Mouse (Mus musculus) yolk sac, embryonic 10.5 days (tissue): ENCODE measurements around the gene Noa1.
A peak's percentile ranks its signal among the peaks of the same experiment; 100 is the strongest.

ENCODE experiments used
- DNase-seq: peaks from one replicate; pipeline ENCODE4 v3.0.0-alpha.2; 2017; ENCODE audit warnings: low spot score

Noa1 gene

GRCm38 (mm10) chr5:77289686-77290085 lies 20.2 kb downstream of the Noa1 start:
- DNase-seq: no peak

GRCm38 (mm10) chr5:77287901-77288300 lies 22.0 kb downstream of the Noa1 start:
- no peak for DNase-seq

DNA sequence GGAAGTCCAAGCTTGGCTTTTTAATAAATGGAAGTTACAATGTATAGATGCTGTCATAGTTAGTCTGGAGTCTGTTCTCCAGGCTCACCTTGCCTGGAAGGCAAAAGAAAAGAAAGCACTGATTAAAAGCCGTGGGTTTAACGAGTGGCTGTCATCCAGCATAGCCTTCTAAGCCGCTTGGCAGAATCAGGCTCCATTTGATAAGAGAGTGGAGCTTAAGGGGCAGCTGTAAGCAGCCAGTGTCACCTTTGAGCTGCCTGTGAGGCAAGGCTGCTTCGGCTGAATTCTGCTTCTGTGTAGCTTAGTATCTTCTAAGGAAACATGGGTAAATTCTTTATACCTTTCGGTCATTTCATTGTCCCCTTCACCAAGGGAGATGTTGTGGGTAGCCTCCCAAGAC lies 23.0 kb downstream of the Noa1 start:
- no peak for DNase-seq

GRCm38 (mm10) chr5:77285685-77286084 lies 24.2 kb downstream of the Noa1 start:
- no peak for DNase-seq

- no peak for DNase-seq
Measured at GRCm38 (mm10) chr5:77282242-77282641, 27.6 kb downstream of the Noa1 start.

DNA sequence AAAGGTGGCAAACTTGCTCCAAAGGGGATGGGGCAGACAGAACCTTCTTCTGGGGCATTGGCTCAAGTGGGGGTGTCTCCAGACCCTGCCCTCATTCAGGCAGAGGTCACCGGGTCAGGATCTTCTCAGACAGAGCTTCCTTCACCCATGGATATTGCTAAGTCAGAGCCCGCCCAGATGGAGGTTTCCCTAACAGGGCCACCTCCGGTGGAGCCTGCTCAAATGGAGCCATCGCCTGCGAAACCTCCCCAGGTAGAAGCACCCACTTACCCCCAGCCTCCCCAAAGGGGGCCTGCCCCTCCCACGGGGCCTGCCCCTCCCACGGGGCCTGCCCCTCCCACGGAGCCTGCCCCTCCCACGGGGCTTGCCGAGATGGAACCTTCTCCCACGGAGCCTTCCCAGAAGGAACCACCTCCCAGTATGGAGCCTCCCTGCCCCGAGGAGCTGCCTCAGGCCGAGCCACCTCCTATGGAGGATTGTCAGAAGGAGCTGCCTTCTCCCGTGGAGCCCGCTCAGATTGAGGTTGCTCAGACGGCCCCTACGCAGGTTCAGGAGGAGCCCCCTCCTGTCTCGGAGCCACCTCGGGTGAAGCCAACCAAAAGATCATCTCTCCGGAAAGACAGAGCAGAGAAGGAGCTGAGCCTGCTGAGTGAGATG lies 28.2 kb downstream of the Noa1 start:
- no peak for DNase-seq

DNA sequence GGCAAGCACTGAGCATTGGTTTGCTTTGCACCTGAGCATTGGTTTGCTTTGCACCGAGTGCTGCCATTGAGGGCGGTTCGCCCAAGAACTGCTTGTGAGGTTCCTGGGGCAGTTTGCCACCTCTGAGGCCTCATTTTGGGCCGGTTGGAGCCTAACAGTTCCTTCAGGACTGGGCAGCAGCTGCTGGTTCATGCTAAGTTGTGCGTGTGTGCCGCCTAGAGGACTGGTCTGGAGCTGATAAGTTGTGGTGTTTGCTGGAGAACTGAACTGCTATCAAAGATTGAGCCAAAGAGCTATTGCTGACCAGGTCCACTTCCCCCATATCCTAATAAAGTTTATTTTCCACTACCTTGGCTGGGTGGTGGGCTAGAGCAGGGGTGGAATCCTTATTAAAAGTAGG lies 32.7 kb downstream of the Noa1 start:
- no peak for DNase-seq

GRCm38 (mm10) chr5:77275950-77276349 lies 33.9 kb downstream of the Noa1 start:
- no peak for DNase-seq

DNA sequence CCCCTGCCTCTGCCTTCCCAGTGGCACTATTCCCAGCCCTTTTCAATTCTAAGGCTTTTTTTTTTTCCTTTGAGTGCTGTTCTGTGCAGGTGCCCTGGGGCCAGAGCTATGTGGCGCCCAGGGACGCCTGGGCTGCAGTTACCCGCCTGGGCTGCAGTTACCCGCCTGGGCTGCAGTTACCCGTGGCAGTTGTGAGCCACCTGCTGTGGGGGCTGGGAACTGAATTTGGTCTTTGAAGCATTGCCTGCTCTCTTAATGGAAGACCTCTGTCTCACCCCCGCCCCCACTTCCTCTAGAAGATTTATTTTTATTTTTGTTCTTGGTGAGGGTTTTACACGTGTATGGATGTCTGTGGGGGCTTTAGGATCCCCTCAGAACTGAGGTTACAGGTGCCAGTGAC lies 36.7 kb downstream of the Noa1 start:
- no peak for DNase-seq

DNA sequence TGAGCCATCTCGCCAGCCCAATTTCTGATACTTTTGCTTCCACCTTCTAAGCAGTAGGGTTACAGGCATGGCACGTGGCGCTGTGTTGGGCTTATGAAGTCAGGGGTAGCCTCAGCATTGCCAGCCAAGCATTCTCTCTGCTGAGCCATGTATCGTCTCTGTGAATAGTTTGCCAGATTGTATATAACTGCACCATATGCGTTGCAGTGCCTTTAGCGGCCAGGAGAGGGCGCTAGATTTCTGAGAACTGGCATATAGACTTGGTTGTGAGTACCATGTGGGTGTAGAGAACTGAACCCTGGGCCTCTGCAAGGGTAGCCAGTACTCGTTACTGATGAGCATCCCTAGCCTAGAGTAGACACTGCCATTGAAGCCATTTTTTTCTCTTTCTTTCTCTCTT lies 40.5 kb downstream of the Noa1 start:
- DNase-seq: no peak

- DNase-seq: no peak
Measured at GRCm38 (mm10) chr5:77267957-77268624, 41.8 kb downstream of the Noa1 start.

GRCm38 (mm10) chr5:77267441-77267840 lies 42.4 kb downstream of the Noa1 start:
- DNase-seq: no peak

DNA sequence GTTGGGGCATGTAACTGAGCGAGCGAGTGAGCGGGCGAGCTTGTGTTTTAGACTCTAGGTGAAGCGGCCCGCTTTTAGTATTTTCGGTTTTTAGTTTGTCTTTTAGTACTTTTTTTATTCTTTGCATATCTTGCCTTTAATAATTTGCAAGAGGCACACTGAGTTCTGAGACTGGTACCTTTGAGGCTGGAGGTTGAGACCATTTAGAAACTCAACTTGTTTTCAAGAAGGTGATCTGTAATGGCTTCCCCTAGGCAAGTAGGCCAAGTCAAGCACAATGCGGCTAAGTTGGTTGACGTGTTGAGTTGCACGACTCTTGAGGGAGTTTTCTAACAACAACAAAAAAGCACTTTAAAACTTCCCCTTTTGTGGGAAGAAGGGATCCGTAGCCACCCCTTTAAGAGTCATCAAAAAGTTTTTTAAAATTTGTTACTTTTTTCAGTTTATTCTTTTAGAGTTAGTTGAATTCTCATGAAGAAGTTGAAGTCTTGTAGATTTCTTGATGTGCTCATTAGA lies 42.9 kb downstream of the Noa1 start:
- DNase-seq: no peak

- DNase-seq: peak; percentile 75
Measured at GRCm38 (mm10) chr5:77266066-77266885, 43.6 kb downstream of the Noa1 start.

GRCm38 (mm10) chr5:77265671-77266065 lies 44.2 kb downstream of the Noa1 start:
- DNase-seq: peak; percentile 87

DNA sequence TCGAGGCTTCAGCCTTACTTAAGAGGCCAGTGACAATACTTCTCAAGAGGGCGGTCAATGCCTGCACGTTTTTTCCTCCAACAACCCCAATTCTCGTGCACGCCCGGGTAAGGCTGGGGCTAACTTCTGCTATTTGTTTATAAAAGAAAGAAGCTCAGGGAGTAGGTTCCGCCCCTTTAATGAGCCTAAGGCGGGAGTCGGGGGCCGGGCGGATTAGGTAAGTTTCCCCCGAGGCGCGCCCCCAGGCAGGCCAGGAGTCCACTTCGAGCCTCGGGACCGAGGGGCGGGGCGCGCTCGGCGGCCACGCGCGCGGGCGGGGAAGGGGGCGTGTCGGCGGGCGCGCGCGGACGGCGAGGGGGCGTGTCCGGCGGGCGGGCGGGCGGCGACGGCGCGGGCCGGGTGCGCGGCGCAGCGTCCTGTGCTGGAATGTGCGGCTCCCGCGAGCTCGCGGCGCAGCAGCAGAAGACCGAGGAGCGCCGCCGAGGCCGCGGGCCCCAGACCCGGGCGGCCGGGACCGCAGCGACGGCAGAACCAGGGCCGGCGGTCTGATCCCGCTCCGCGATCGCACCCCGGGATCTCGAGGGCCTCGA lies 44.7 kb downstream of the Noa1 start, which contains the start of gene Rest:
TSS of gene Rest (plus strand) at position 411 of the 590 bp plus-strand sequence.
- peak; percentile 87 for DNase-seq

- no peak for DNase-seq
Measured at GRCm38 (mm10) chr5:77262105-77262504, 47.8 kb downstream of the Noa1 start.

DNA sequence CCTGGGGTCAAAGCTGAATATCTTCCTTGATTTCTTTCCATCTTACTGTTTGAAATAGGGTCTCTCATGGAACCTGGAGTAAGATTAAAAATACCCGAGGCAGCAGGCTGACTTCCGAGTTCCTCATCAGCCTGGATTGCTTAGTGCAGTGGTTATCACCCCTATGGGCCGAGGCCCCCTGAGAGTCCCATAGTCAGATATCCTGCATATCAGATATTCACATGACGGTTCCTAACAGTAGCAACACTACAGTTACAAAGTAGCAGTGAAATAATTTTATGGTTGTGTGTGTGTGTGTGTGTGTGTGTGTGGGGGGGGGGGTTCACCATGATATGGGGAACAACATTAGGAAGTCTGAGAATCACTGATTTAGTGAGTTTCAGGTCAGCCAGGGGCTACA lies 48.7 kb downstream of the Noa1 start:
- DNase-seq: no peak

- peak; percentile 34 for DNase-seq
Measured at GRCm38 (mm10) chr5:77260141-77260540, 49.7 kb downstream of the Noa1 start.

GRCm38 (mm10) chr5:77259315-77259714 lies 50.6 kb downstream of the Noa1 start:
- no peak for DNase-seq

DNA sequence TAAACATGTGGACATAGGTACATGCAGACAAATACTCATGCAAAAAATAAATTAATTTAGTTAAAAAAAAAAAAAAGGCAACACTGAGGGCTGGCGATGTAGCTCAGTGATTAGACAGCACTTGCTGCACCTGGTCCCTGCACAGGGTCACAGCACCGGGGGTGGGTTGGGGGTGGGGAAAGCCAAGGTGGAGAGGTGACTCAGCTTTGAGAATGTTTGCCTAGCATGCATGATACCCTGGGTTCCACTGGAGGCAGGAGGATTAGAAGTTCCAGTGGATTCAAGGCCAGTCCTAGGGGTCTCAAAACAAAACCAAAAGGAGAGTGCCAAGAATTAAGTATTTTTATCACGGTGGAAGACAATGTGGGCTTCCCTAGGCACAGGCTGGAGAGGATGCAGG lies 52.3 kb downstream of the Noa1 start:
- DNase-seq: no peak

- DNase-seq: no peak
Measured at GRCm38 (mm10) chr5:77254402-77254801, 55.5 kb downstream of the Noa1 start.
